Mouse (Mus musculus): ENCODE results near the gene Sec14l4.

GRCm38 (mm10) chr11:4023321-4023720 lies 7.9 kb upstream of the Sec14l4 start:
- TF ChIP-seq GATA1 (IDR thresholded peaks at IDR 0.05; ENCODE audit: borderline replicate concordance, low read length) (no peak), FLI1 (IDR thresholded peaks at IDR 0.05; ENCODE audit: low read length) (no peak)
